Mouse (Mus musculus) liver, embryonic 14.5 days (tissue): Measurements from ENCODE around the gene Lgals12. TPM values are rescaled to one million over a fixed set of nuclear protein-coding genes. Genes with fewer than 3 reads are reported as not detected.
A peak's percentile ranks its signal among the peaks of the same experiment; 100 is the strongest.

Experiments
- ATAC-seq: fragments of 200-750 bp; cut with Nextera tagmentation; 2 replicates; pipeline ENCODE4 v1.8.0; 2017; ENCODE audit warnings: moderate number of reproducible peaks, mild to moderate bottlenecking, moderate library complexity; ENCODE audit not compliant: insufficient read depth
- DNase-seq, 3 experiments: peaks; one replicate each; pipeline ENCODE4 v3.0.0-alpha.2; 2012 to 2013; ENCODE audit warnings: low read depth in 3 of 3, low spot score in 3 of 3
- H3K27ac ChIP-seq: fragments of 300-500 bp; sonication (generic); 2 replicates; pipeline ENCODE4 v1.5.1; 2014; ENCODE audit warnings: moderate library complexity, mild to moderate bottlenecking, control low read depth, inconsistent platforms
- H3K27me3 ChIP-seq: fragments of 300-500 bp; sonication (generic); 2 replicates; pipeline ENCODE4 v1.6.1; 2014; ENCODE audit warnings: mild to moderate bottlenecking, low read length, moderate library complexity; ENCODE audit not compliant: control insufficient read depth, insufficient read depth
- H3K36me3 ChIP-seq: fragments of 300-500 bp; sonication (generic); replicated peaks from 2 replicates; pipeline ENCODE4 v1.6.1; 2014; ENCODE audit warnings: low read depth; ENCODE audit not compliant: control insufficient read depth, insufficient read depth
- H3K4me1 ChIP-seq, 2 experiments: fragments of 200-500 bp in 1 of 2; fragments of 300-500 bp in 1 of 2; sonication (generic) in 1 of 2; replicated peaks; 2 replicates each; pipeline ENCODE4 v1.6.1; 2012 to 2014; ENCODE audit warnings: antibody characterized with exemption in 1 of 2, inconsistent platforms in 1 of 2, low read length in 1 of 2; ENCODE audit not compliant: control insufficient read depth in 2 of 2, insufficient read depth in 2 of 2
- H3K4me2 ChIP-seq: fragments of 300-500 bp; sonication (generic); 2 replicates; pipeline ENCODE4 v1.6.1; 2014; ENCODE audit warnings: low read depth, mild to moderate bottlenecking, control low read depth, moderate library complexity
- H3K4me3 ChIP-seq, 2 experiments: fragments of 200-500 bp in 1 of 2; fragments of 300-500 bp in 1 of 2; sonication (generic) in 1 of 2; 2 replicates each; pipeline ENCODE4 v1.5.1; 2012 to 2014; ENCODE audit warnings: low read depth in 2 of 2, low read length in 2 of 2, mild to moderate bottlenecking in 2 of 2, control low read depth in 1 of 2, inconsistent platforms in 1 of 2, moderate library complexity in 1 of 2; ENCODE audit not compliant: insufficient read depth in 1 of 2
- H3K9ac ChIP-seq: fragments of 300-500 bp; sonication (generic); replicated peaks from 2 replicates; pipeline ENCODE4 v1.6.1; 2014; ENCODE audit warnings: mild to moderate bottlenecking, control low read depth, moderate library complexity
- H3K9me3 ChIP-seq: fragments of 300-500 bp; sonication (generic); 2 replicates; pipeline ENCODE4 v1.6.1; 2016; ENCODE audit warnings: low read length, mixed read lengths; ENCODE audit not compliant: control insufficient read depth
- CTCF ChIP-seq: IDR thresholded peaks from 2 replicates; pipeline ENCODE4 v1.5.1; 2016; ENCODE audit warnings: antibody characterized with exemption, low read depth, control low read depth
- EP300 ChIP-seq: IDR thresholded peaks from 2 replicates; pipeline ENCODE4 v1.6.1; 2016; ENCODE audit warnings: antibody characterized with exemption, low read depth
- WGBS: fragments of 180-500 bp; shearing (Covaris S2); extraction: QIAGEN DNeasy Blood & Tissue Kit; methylation state at CpG from one replicate; pipeline ENCODE4 v1.1.7; 2014; ENCODE audit not compliant: insufficient replicate concordance; 5-methylcytosine and 5-hydroxymethylcytosine counted together
- polyA plus RNA-seq, 2 experiments: library from polyadenylated mRNA; depleted of rRNA in 1 of 2; stranded (reverse) in 1 of 2; unstranded in 1 of 2; fragments of >200 nt; fragmentation: Nextera tagmentation in 1 of 2; extraction: Ambion mirVana in 1 of 2; gene quantifications; 2 replicates each; pipeline versions ENCODE4 v1.2.1 to v1.2.3; 2012 to 2014

The Lgals12 gene
- polyA plus RNA-seq, 2 experiments = 0.01 TPM; not detected in 1

GRCm38 (mm10) chr19:7557328-7557822 lies 49.6 kb downstream of the Lgals12 start, which contains the start of gene Pla2g16:
Gene Pla2g16, plus strand, starts transcription at chr19:7557459.
- WGBS = 1% methylated on average over 27 of the region's 27 CpGs
- Histone ChIP-seq H3K9me3 (no peaks in the 10 kb centered on the region), H3K9ac (peak within 1 kb of the TSS; percentile 82), H3K4me3 (peak within 1 kb of the TSS; percentile 70 to 93), H3K36me3 (no peaks in the 10 kb centered on the region), H3K27me3 (no peaks in the 10 kb centered on the region), H3K27ac (peak within 1 kb of the TSS; percentile 46), H3K4me2 (peak within 1 kb of the TSS; percentile 77), H3K4me1 (peaks cover 24 to 30% of the 10 kb centered on the region in 2 experiments)
- ATAC-seq (peak; percentile 91), DNase-seq (peak; percentile 72 to 73 (median 72))
- TF ChIP-seq CTCF = peak; percentile 57
- TF ChIP-seq EP300 = no peak

GRCm38 (mm10) chr19:7556641-7557040 lies 50.4 kb downstream of the Lgals12 start:
- TF ChIP-seq EP300 (no peak), CTCF (no peak)
- Histone ChIP-seq H3K27ac (no peak overlapping the region), H3K36me3 (no peaks in the 10 kb centered on the region), H3K4me2 (no peak overlapping the region; the same call in 1 of the 2 replicates), H3K9ac (no peak overlapping the region), H3K27me3 (no peaks in the 10 kb centered on the region), H3K4me1 (peaks cover 30 to 37% of the 10 kb centered on the region in 2 experiments), H3K9me3 (no peaks in the 10 kb centered on the region), H3K4me3 (no peak overlapping the region)
- no peak for ATAC-seq
- DNase-seq = no peak
- 79% methylated on average over 1 of the region's 1 CpGs for WGBS

GRCm38 (mm10) chr19:7554881-7555280 lies 52.1 kb downstream of the Lgals12 start:
- H3K27ac ChIP-seq = no peak overlapping the region; the same call in 1 of the 2 replicates
- WGBS = 42% methylated on average over 4 of the region's 4 CpGs

GRCm38 (mm10) chr19:7553441-7553840 lies 53.6 kb downstream of the Lgals12 start:
- Histone ChIP-seq H3K9ac (peak overlapping the region; percentile 43), H3K36me3 (no peaks in the 10 kb centered on the region), H3K27ac (peak overlapping the region; percentile 90), H3K4me3 (no peak overlapping the region), H3K9me3 (no peaks in the 10 kb centered on the region), H3K27me3 (no peaks in the 10 kb centered on the region), H3K4me1 (peaks cover 33 to 39% of the 10 kb centered on the region in 2 experiments), H3K4me2 (peak overlapping the region; percentile 55)
- TF ChIP-seq EP300 (peak; percentile 61), CTCF (no peak)
- peak in 2 of 3 experiments; percentile 42 to 45 for DNase-seq
- ATAC-seq = peak; percentile 39

More at GRCm38 (mm10) chr19:7554881-7555280, 52.1 kb downstream of the Lgals12 start:
- H3K9me3 ChIP-seq = no peaks in the 10 kb centered on the region
- H3K4me2 ChIP-seq = no peak overlapping the region
- H3K9ac ChIP-seq = no peak overlapping the region
- no peak overlapping the region for H3K4me3 ChIP-seq
- H3K4me1 ChIP-seq = peaks cover 33 to 42% of the 10 kb centered on the region in 2 experiments
- no peaks in the 10 kb centered on the region for H3K36me3 ChIP-seq
- DNase-seq = no peak
- TF ChIP-seq CTCF (no peak), EP300 (no peak)
- no peaks in the 10 kb centered on the region for H3K27me3 ChIP-seq
- no peak for ATAC-seq

- no peaks in the 10 kb centered on the region for H3K9me3 ChIP-seq
- peaks cover 33 to 34% of the 10 kb centered on the region in 2 experiments for H3K4me1 ChIP-seq
- H3K9ac ChIP-seq = peak overlapping the region; percentile 43
- no peak for DNase-seq
- TF ChIP-seq EP300 (no peak), CTCF (no peak)
- H3K4me2 ChIP-seq = peak overlapping the region; percentile 55
- peak overlapping the region; percentile 90 for H3K27ac ChIP-seq
- 14% methylated on average over 2 of the region's 2 CpGs for WGBS
- ATAC-seq = peak; percentile 37
- H3K4me3 ChIP-seq = no peak overlapping the region
- no peaks in the 10 kb centered on the region for H3K27me3 ChIP-seq
- no peaks in the 10 kb centered on the region for H3K36me3 ChIP-seq
Observed at GRCm38 (mm10) chr19:7552301-7552673, 54.7 kb downstream of the Lgals12 start.
